Mouse (Mus musculus) NIH3T3 (cell line): ENCODE measurements at regions not wholly inside any gene's neighbourhood (a gene's known extent, or its start where the extent isn't known, plus 50 kb on each side); places are given as distances from the start of the nearest gene placed in this dataset.

Experiments used
- DNase-seq: peaks from one replicate; pipeline ENCODE4 v3.0.0-alpha.2; 2012; ENCODE audit warnings: low read depth

DNA sequence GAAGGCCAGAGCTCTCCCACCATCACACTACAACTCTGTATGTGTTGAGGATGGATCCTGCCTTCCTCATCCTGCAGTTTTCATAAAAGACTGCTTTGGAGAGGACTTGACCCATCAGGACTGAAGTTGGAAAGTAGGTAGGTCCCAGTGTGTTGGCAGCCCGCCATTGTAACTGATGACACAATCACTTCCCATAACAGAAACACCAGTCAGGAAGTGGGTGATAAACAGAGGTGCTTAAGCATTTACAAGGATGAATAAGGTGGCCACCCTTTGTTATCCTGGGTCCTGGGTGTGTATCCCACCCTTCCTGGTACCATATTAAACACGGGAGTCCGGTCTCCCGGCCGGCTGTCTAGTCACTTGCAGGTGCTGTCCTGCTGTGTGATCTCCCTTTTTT, 118.3 kb downstream of the Snx10 start:
- peak; percentile 29 for DNase-seq

DNA sequence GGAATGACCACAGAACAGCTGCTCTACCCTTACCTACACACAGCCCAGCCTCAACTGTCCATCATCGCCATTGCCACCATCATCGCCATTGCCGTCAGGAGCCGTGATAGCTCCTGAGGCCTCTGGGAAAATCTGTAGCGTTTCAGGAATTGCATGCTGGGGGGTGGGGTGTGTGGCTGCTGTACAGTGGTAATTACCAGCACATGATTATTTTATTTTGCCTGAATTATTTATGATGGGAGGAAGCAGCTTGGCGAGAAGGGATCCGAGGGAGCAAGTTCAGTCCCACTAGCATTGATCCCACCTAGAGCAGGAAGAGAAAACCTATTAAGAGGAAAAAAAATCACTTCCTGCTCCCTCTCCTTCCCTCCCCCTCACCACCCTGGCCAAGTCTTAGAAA, 125.1 kb downstream of the Snx10 start:
- DNase-seq = no peak

DNA sequence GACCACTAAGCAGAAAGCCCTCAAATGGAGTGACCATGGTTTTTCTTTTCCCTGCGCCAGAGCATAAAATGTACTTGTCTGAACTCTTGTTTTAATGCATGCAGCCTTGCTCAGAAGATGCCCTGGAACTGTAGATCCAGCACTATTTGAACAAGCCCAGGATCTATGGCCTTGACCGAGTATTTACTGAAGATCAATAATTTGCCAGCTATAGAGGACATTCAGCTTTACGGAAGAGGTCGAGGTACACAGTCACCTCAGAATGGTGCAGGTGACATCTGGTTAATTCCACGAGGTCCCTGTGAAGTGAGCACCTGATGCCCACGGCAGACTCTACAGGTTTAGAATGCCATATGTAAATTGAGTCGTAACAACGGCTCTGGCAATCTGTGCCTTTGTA, 130.1 kb downstream of the Snx10 start:
- no peak for DNase-seq

DNA sequence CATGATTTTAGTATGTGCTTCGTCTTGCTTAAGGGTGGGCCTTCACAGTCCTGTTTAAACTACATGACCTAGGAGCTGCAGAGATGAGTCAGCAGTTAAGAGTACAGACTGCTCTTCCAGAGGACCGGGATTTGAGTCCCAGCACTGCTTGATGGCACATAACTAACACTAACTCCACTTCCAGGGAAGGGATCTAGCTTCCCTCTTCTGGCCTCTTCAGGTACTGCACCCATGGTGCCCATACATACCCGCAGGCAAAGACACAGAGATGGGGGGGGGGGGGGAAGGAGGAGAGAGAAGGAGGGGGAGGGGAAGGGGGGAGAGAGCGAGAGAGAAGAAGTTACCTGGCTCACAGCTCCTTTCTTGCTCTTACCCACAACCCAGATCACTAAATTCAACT, 131.3 kb downstream of the Snx10 start:
- peak; percentile 13 for DNase-seq

DNA sequence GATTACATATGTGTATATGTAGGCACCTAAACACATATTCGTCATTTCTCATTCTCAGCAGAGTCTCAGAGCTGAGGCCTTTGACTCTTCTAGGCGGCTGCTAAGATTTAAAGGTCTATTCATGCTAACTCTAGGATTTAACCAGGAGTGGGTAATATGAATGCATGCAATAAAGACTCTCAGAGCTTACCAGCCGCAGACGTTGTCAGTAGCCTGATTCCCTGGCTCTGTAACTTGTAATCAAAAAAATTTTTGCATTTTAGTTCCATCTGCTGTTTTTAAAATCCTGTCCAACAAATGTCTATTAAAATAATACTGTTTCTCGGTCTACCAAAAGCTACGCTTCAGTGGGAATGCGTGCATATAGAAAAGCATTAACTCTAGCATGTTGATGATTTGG, 132.4 kb downstream of the Snx10 start:
- no peak for DNase-seq

DNA sequence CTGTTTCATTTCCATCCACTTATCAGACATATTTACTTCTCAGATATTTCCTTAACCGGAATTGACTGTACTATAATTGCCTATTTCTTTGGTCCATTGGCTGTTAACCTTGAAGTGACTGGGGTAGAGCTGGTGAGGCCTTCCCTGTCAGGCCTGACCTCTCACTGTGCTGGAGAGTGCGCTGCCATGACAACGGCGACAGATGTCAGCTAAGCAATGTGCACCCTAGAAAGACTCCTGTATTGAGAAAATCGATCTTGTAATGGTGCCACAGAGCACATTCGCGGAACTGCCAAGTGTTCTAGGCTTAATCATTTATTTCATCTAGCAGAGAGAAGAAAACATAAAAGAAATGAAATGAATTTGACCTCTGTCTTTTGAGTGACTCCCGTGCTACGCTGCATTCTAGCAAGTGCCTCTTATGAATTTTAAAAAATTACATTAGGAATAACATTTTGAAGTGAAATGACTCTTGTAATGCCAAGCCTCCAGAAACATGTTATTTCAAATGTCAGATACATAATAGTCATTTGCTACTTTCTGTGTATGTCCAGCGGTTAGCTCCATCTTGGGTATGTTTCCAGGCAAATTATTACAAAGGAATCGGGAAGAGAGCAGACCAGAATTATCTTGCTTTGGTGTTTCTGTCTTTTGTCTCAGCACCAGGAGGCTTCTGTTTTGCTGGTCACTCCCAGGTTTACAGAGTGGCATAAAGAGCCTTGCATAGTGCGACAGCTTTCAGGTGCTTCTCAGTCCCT, 133.4 kb downstream of the Snx10 start:
- no peak for DNase-seq

DNA sequence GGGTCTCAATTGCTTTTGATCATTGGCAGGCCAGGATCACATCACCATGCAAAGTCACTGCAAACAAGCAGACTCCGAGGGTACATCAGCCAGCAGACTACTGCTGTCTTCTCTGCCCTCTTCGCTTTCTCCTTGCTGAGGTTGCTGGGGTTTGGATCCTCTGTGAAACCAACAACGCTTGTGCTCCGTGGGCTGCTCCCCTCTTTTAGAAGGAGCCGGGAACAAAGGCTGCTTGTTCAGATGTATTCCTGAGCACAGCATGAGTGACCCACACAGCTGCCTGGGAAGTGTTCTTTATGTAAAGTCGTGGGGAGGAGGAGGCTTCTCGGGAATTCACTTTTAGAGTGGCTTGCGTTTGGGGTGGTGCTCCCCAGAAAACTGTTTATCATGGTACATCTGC, 134.7 kb downstream of the Snx10 start:
- no peak for DNase-seq

DNA sequence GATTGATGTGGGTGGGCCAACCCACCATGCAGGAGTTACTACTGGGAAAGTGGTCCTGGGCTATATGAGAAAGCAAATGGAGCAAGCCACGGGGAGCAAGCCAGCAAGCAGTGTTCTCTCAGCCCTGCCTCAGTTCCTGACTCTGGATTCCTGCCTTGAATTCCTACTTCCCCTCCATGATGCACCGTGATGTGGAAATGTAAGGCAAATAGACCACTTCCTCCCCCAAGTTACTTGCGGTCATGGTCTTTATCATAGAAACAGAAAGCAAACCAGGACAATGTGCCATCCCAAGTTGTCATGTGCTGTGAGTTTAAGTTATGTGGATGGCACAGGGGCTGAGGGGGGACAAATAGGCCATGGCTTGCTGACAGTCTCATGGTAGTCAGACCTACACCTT, 139.5 kb downstream of the Snx10 start:
- no peak for DNase-seq

DNA sequence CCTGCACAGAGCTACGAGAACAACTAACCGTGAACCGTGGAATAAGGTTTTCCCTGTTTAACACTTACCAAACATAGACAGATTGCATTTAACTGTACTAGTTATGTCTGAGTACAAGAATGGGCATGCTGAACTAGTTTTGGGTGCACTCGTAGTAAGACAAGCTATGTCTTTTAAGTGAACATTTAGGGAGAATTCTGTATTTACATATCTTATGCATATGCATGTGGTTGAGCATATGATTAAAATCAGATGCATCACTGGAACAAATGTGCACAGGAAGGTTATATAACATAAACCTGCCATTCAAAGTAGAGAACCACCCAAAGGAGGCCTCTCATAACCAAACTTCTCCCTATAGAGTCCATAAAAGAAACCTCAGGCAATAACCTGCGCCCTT, 140.3 kb downstream of the Snx10 start:
- no peak for DNase-seq

DNA sequence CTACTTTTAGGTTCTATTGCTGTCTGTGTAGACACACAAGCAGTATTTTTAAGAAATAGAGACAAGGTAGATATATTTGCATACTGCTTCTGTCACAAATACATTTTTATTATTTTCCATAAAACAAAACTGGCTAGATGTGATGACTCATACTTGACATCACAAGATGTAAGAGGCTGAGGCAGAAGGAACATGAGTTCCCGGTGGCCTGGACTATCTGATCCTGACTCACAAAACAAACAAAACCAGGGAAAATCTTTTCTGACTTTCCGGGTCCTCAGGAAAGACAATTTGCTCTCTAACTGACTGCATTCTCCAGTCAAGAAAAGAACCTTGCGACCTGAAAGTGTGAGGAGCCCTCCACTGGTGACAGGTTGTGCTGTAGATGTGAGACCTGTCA, 143.3 kb downstream of the Snx10 start:
- DNase-seq = peak; percentile 21

DNA sequence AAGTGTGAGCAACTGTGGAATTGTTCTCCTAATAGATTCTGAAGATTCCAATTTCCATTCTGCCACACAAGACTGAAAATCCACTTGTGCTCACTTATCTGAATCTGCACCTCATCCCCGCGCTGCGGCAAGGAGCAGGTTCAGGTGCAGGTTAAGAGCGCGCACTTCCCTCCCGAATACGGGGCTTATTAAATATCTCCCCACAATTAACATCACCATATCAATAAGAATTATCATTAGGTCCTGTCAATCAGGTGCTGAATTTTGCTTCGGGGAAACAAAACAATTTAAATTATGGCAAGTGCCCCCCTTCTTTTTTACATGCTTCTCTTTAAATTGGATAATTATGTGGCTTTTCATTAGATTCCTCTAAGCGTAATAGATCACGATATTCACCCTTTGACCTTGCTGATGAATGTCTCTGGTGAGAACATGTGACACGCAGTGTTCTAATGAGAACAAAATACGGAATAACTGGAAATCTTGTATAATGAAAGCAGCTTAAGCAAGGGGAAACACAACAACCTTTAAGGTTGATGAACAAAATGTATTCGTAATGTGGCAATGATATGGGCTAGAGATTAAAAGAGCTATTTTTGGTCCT, 151.7 kb downstream of the Snx10 start:
- no peak for DNase-seq

DNA sequence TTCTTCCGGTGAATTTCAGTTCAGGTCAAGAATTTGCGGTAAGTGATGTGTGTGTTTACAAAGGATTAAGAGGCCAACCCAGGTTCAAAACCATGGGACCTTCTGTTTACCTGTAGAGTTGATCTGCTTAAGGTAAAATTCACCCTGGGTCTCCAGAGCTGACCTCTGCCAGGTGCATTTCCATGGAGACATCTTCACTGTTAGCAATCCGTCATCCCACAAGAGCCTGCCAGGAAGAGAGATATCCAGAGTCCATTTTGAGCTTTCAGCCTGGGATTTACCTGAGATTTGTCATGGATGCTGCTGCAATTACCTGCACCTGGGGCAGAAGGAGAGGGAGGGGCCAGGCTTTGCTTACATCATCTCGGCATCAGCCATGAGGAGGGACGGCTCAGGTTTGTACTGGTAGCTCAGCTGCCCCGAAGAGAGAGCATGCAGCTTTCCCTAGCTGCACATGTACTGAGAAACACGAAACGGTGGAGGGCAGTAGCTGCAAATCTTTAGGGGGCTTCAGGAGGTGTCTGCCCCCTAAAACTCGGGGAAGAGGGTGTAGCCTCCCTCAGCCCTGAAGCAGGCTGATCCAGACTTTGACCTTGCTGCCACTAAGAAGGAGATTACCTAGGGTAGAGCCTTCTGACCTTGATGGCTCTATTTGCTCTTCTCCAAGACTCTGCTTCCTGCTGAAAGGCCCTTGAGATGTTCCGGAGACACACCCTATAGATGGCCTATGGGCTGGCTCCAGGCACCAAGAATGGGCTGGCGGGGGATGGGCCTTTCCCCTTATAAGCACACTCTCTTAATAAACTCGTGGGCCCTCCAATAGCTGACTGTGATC, 153.7 kb downstream of the Snx10 start:
- DNase-seq = no peak

DNA sequence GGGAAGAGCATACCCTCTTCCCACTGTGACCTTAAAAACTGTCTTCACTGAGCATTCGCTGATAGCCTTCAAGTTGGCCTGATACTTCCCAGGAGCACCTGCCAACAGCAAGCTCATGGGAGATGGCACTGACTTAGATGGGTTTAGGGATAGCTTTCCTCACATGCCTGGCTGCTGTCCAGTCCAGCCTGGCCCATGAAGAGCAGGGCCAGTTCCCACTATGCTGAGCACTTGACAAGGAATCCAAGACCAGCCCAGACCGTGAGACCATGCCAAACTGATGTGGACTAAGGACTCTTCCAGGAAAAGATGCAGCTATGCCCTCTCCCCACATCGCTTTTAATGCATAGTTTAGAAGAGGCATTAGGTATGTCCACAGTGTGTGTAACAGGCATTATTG, 155.0 kb downstream of the Snx10 start:
- DNase-seq = no peak

DNA sequence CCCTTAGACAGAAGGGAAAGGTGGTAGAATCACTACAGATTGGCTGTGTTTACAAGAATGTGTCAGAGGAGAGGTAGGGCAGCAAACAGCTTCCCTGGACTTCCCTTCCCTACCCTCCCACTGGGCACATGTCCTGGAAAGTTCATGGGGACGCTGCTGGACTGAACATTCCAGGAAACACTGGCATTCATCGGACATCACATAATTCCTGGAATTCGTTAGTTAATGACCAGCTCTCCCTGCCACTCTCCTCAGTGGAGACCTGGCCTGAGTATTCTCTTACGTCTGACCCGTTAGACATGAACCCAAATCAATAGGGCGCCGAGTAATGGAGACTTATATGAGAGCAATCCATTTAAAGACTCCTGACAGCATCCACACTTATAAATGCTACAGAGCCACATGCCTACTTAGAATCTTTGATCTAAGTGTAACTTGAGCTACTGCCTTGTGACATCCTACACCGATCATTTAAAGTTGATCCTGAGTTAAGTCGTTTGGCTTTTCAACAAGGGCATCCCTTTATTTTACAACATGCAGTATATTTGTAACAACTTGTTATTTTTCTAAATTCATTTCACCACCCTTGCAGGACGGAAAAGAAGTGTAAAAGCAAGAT, 156.6 kb downstream of the Snx10 start:
- DNase-seq = no peak

DNA sequence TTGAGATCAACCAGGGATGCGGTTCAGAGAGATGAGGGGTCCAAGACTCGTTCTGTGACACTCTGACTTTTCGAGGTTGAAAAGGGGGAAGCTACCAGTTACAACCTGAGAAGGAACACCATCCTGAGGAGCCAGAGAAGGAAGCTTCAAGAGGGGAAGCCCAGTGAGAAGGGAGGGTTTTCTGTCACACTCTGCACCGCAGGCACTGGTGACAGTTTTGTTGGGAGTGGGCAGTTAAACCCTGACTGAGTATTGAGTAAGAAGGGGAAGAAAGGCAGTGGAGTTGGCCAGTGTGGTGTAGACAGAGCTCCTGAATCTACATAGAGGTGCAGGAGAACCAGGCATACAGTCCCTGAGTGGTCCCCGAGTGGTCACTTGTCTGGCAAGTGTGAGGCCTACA, 159.4 kb downstream of the Snx10 start:
- DNase-seq = no peak

DNA sequence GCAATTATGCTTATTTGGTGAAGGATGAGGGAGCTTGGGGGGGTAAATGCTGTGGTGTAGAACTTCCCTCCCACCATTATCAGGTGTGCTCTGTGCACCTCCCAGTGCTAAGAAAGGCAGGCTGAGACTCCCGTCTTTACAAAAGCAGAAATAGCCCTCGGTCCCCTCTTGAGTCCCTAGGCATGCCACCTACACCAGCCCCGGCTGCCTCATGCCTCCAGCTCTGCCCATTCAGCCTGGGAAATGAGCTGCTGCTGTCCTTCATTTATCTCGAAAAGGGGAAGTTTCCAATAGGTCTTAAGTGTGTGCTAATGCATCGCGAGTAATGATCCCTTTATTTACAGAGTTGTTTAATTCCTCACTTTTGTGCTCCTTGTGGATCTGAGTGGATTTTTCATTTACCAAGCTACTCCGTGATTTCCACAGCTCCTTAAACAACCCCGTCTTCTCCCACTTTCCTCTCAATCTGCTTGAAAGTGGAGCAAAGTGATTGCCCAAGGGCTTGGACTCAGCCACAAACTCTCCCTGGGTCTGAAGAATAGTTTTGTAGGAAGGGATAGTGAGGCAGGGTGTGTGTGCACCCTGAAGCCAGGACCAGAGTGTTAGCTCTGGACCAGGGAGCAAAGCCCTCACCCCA, 162.1 kb downstream of the Snx10 start:
- no peak for DNase-seq

DNA sequence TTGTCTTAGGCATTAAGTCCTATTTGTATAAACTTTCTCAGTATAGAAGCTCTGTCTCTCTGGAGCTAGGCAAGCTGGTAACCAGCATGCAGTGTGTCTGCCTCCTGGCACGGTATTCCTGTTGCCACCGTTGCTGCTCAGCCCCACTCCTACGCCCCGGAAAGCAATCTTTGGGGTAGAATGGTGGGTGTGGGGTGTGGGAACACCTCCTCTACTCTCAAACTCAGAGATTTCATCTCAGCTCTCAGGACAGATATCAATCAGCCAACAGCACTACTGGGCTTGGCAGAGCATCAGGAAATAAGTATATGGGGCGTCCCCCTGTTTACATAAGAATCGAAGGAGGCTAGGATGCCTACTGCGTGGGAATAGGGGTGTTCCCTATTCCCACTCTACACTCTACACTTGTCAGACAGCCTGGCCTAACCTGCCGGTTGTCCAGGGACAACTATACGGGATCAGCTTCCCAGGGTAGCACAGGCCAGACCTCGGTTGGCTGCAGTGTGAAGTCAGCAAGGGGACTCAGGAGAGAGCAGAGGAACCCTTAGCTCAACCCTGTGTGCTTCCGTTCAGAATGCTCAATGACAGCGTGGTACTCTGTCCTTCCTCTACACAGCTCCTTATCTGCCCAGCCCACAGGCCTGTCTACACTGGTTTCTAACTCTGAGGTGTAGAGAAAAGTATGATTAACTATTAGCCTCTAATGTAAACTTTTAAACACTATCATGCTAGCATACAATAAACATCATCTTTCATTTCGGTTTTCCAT, 167.3 kb downstream of the Snx10 start:
- no peak for DNase-seq

DNA sequence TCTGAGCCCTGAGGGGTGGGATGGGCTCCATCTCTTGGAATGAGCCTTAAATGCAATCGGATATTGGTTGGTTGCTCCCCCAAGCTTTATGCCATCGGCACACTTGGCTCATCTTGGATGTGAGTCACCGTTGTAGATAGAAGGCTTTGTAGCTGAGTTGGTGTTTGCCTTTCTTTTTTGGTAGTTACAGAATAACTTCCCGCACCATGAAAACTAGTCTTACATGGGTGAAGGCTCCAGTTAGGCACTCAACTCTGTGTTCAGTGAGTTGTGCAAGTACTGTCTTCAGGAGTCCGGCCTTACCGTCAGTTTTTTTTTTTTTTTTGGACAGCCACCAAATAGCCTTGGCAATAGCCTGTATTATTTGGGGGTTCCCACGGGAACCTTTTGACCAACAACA, 170.3 kb downstream of the Snx10 start:
- no peak for DNase-seq

DNA sequence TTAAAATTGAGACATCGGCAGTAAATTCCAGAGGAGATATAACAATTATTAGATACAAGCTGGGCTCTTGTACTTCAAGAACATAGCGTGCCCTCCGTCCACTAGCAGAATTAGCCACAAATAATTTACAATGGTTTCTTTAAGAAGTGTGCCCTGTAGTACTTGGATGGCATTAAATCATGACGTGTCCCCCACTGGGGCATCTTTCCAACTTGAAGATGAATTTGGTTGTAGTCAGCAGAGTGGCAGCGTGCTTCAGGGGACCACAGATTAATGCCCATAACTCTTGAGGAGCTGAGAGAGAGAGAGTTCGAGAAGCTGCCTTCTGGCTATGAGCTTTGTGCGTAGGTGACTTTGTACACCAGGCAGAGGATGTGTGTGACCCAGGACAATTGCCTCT, 172.7 kb downstream of the Snx10 start:
- no peak for DNase-seq

DNA sequence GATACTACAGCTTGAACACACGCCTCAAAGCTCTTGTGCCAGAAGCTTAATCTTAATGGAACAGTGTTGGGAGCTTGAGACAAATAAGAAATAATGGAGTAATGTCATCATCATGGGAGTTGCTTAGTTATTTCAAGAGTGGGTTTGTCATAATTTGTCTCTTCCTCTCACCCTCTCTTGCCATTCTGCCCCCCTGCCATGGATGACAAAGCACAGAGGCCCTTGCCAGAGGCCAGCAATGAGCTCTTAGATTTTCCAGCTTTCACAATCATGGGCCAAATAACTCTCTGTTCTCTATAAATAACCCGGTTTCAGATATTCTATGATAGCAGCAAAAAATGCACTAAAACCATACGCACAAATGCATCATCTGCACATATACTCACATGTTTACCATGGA, 174.1 kb downstream of the Snx10 start:
- no peak for DNase-seq

DNA sequence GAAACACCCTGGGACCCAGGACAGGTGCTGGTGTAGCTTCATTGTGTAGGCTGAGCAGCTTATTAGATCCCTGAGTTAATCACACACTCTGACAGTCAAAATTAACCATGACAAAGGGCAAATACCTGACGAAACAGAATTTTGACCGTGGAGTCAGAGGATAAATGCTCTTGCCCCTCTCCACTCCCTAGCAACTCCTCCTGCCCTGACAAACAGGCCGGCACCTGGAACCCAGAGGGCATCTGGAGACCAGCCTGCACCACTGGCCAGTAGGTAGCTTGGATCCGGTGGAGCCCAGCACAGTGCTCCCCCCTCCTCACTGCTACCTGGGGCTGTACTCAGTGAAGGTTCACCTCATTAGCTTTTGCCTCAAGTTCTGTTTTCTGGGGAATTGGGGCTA, 174.5 kb downstream of the Snx10 start:
- DNase-seq = no peak
